Mouse (Mus musculus): ENCODE results near the gene Vat1l.

GRCm38 (mm10) chr8:114207026-114207425 lies 1.6 kb downstream of the Vat1l start:
- TF ChIP-seq POLR2A (IDR thresholded peaks at IDR 0.05; ENCODE audit: borderline replicate concordance, control insufficient read depth, low read depth, low read length): no peak
- TF ChIP-seq CTCF (IDR thresholded peaks at IDR 0.05; ENCODE audit: control insufficient read depth, insufficient read depth, low read length): no peak
